Mouse (Mus musculus): ENCODE results near the gene Nfkbid.

DNA sequence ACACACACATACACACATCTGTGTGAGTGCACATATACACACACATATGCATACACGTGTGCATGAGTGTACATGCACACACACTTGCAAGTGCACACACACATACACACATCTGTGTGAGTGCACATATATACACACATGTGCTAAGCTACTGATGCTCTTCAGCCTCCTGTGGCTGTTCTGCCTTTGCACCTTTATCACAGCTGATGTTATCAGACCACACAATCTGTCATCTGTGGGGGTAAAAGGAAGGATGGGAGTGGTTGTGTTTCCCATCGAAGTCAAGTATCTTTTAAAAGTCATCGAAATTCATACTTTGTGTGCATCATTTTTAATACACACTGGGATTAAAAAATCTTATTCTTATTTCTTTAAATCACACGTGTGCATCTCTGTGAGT, 19.2 kb upstream of the Nfkbid start:
- TF ChIP-seq CTCF (IDR thresholded peaks at IDR 0.05; ENCODE audit: borderline replicate concordance, extremely low read depth, insufficient read depth, insufficient read length) (no peak), POLR2A (IDR thresholded peaks at IDR 0.05; ENCODE audit: borderline replicate concordance, extremely low read depth, insufficient read depth, insufficient read length, poor library complexity, severe bottlenecking) (no peak)
